Mouse (Mus musculus) lung, adult 18-20 months (tissue): ENCODE results near the gene Zfp346.
"Not testable (repeated sequence)": the region's sequence is repeated elsewhere in the genome, so short reads cannot be mapped to it uniquely, and the experiment has no call there.

ENCODE experiments used
- DNase-seq, 2 experiments: peaks; one replicate each; pipeline ENCODE4 v3.0.0; 2022; ENCODE audit warnings: mixed read lengths in 2 of 2

Zfp346 gene

DNA sequence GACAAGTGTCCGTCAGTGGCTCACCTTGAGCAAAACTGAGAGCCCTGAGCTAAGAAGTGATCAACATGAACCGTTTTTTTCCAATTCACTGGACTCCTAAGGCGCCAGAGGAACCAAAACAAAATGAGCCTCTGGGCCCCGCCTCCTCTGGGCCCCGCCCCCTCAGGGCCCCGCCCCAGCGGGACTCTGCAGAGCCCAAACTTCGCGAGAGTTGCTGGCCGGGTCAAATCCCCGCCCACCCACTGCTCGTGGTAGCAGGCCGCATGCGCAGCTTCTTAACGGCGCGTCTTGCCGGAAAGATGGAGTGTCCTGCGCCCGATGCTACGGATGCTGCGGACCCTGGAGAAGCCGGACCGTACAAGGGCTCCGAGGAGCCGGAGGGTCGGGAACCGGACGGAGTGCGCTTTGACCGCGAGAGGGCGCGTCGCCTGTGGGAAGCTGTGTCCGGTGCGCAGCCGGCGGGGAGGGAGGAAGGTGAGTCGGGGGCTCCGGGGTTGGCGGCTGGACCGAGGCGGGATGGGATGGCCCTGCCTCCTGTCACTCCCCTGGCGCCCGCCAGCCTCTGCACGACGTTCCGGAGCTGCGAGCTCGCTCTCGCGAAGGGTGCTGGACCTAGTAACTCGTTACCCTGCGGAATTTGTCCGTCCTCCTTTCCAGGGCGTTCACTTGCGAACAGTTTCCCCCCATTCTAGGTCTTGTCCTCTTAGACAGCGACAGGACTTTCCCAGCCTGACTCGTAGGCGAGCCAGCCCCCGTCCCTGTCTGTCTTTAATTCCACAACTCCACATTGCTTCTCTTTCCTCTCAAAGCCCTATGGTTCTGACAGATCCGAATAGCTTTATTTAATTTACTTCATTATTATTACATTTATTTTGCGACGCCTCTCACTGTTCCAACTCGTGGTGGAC is at the start of gene Zfp346:
Gene Zfp346 (plus strand): TSS at position 267 of the 908 bp plus-strand sequence.
- DNase-seq: peak; percentile 96 to 98

DNA sequence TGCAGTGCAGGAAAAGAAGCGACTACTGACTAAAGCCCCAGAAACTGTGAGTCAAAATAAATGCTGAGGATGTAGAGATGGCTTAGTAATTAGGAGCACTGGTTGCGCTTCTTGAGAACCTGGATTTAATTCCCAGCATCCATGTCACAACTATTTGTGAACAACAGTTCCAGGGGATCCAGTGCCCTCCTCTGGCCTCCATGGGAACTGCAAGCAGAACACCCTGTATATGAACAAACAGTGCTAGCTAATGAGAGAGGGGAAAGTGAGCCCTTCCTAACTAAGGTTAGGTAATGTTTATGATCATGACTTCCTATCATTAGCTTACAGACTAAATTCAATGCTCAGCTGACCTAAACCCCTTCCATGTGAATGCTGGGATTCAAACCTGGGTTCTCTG is 47.1 kb upstream of the Zfp346 start:
- peak; percentile 7 to 9 for DNase-seq

DNA sequence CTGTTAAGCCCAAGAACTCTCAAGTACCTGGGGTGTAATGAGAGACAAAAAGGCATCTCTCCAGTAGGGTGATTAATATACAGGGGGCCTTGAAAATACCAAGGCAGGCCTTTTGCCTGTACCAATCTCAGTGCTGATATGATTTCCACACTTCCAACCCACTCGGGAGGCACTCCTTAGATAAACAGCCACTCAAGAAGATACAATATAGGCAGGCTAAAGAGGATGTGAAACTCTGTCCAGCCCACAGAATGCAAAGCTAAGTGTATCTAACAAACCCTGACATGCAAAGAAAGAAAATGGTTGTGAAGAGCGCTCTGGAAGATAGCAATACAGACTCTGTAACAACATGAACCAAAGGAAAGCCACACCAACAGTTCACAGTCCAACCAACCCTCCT is 41.8 kb upstream of the Zfp346 start:
- DNase-seq: no peak

DNA sequence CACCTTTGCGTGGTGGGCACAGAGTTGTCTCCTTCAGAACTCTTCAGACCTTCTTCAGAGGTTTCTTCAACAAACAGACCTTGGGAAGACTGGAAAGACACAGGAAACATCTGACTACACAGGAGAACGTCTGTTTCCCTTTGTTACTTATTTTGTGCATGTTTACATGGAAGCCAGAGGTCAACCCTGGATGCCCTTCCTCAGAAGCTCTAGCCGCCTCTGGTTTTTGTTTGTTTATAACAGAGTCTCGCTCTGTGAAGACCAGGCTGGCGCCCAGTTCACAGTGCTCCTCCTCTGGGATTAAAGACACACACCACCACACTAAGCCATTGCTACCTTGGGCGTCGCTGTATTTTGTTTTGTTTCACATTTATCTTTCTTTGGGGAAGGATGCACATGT is 35.4 kb upstream of the Zfp346 start:
- peak in 1 of 2 experiments; percentile 14 for DNase-seq

DNA sequence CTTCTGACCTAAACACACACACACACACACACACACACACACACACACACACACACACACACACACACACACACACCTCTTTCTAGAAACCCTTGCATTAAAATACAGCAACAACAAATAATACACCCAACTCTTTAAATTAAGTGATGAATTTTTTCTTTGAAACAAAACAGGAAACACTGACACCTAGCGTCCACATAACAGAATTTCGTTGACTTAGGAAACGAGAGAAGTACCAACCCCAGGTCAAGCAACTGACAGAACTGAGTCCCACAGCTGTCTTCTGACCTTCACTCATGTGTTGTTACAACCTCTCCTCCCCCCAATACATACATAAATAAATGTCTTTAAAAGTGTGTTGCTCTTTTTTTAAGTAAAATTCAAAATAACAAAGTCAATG is 33.8 kb upstream of the Zfp346 start:
- DNase-seq: no peak

DNA sequence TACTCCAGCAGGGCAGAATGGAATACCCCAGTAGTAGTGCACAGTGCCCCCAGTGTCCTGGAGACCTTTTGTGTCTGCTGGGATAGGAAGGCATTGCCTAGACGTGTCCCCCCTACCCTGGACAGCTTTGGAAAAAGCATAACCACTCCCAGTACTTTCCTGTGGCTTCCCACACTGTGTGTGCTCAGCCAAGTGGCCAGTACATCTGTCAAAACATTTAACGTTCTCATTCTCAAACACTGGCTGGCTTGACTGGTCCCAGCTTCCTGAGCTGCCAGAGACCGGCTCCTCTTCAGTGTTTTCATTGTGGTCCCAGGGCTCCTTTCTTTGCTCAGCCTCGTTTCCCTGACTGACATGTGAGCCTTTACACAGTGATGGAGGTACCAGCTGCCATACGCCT is 29.5 kb upstream of the Zfp346 start:
- DNase-seq: no peak

DNA sequence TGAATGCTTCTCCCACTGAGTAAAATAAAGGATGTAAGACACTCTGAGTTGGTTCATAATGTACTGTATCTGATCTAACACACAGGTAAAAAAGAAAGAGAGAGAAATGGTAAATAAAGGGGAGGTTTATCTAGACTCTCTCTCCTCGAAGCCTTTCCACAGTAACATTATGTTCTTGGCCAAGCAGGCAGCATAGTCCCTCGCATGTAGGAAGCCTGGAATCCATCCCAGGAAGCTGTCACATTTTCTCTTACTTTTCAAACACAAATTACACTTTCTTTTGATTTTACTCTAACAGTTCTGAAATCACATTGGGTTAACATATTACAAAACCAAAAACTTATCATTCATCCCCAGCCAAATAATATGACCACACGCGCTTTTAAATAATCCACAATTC is 12.5 kb upstream of the Zfp346 start:
- DNase-seq: no peak

DNA sequence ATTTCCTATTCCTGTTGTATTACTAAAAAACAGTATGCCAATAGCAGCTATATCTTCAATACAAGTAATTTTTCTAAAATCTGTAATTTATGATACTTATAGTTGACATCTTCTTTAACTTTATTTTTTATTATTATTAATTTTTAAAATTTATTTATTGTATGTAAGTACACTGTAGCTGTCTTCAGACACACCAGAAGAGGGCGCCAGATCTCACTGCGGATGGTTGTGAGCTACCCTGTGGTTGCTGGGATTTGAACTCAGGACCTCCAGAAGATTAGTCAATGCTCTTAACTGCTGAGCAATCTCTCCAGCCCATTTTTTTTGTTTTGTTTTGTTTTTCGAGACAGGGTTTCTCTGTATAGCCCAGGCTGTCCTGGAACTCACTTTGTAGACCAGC is 7.3 kb upstream of the Zfp346 start:
- not testable (repeated sequence) for DNase-seq

DNA sequence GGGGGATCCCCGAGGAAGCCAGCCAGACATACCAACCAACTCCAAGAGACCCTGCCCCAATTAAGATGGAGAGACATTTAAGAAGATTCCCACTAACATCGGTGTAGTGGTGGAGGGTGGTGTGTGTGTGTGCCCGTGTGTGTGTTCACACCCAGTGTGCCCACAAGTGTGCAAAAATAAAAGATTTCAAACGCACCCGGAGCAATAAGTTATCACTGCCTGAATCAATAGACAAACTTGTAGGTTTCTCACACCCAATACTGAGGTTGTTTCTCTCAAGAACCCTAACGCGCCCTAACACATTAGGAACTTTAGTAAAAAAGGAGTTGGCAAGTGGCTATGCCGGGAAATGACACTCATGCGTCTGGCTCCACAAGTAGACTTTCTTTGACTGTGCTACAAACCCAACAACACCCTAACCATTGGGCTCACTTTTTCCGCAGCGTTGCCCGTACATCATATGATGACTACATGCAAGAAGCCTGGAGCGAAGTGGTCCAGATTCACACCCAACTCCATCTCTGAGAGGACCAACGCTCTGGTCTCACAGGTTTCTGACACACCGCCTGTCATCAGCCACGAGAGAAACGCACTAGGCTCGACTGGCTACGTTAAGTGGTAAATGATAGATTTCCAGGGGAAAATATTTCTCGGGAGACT is 5.9 kb upstream of the Zfp346 start:
- DNase-seq: peak; percentile 21 to 35

DNA sequence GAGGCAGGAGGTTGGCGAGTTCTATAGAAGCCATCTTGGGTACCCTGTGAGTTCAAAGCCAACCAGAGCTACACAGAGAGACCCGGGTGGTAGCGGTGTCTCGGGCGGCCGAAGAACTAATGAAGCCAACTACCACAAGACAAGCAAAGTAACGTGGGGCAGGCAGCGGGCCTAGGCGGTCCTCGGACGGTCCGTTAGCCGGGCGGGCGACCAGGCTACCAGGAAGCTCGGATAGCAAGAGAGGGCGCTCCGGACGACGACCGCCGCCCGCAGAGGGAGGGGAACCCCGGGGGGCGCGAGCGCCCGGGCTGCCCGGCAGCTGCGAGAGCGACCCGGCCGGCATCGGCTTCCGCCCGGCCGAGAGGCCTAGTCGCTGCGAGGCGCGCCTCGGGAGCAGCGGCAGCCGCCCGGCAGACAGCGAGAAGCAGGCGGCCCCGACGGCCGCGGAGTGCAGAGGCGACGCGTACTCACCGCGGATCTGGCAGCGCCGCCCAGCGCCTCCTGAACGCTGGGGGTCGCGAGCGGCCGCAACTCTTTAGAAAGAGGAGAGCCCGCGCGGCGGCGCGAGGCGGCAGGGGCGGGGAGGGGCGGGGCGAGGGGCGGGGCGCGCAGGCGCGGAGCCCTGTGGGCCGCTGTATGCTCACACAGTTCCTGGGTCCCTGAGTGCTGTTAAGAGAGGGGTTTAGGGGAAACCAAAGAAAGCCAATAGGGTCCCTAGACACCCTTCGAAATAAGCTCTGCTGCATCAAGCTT is 5.2 kb upstream of the Zfp346 start, which contains the start of gene Uimc1:
Gene Uimc1 (minus strand): TSS at position 575 of the 753 bp plus-strand sequence.
- peak; percentile 81 to 83 for DNase-seq

DNA sequence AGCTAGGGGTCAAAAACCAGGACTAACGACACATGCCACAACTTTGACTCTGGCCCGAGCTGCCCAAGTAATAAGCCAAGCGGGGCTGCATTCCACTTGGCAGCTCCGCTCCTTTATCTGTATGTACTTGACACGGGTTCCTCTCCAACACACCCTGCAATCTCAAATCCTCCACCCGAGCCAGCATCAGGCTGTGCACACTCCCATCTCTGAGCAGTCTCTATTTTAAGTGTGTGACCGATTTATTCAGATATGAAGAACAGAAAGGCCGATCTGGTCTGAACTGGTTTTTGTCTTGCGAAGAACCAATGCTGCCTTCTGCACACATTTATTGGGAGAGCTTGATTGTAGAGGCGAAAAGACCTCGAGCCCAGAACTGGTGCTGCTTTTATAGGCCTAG is 3.5 kb upstream of the Zfp346 start:
- DNase-seq: no peak

DNA sequence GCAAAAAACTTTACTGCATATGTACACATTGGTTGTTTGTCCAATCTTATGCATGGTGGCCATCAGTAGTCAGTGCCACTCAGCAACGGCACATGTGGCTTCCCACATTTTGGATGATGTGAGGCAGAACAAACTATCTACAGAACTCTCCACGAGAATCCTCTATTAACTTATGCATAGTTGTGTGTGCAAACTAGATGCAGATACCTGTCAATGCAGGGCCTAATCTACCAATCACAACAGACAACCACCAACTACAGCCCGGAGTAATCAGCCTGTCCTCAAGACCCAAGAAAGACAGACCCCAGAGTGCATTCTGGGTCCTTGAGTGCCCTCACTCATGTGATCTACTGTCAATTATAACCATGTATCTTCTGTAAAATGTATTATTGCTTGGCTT is 2.7 kb upstream of the Zfp346 start:
- no peak for DNase-seq

DNA sequence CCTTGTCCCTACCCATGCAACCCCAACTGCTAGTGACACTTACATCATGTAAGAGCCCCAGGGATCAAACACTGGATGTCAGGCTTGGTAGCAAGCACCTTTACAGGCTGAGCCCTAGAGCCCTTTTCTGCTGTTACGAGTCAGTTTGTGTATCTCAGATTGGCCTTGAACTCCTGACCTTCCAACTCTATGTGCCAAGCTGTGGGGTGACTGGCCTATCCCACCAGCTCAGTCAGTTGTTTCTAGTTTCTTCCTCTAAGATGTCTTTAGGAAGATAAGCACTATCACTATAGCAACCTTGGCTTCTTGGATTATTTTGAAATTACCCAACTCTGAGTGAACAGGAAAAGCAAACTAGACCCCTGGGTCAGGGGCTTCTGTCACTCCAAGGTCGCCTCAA is 1.8 kb upstream of the Zfp346 start:
- DNase-seq: no peak

DNA sequence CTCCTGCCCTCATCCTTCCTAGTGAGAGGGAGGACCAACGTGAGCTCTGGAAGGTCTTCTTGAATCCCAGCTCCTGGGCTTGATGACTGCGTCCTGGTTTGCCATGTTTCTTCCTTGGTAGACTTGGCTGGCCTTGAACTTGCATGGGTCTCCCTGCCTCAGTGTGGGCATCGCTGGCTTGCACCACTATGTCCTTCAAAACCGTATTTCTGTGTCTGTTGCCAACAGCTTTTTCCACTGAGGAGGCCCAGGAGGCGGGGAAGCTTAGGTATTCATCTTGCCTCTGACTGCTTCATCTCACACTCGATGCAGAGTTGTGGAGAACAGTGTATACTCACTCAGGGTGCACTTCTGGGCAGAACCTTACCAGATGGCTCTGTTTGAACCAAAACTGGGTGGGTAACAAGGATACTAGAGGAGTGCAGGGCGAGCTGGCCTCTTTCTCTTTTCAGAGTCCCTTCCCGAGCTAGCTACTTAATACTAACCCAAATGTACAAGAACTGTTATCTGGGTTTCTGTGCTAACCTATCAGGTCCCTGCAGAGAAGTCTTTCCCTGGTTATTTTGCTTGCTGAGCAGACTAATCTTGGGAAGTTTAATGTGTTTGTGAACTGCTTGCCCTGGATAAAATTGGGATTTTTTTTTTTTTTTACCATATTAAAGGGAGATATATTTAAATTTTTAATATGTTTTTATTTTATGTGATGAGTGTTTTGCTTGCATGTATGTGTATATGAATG is 1.0 kb downstream of the Zfp346 start:
- no peak for DNase-seq

DNA sequence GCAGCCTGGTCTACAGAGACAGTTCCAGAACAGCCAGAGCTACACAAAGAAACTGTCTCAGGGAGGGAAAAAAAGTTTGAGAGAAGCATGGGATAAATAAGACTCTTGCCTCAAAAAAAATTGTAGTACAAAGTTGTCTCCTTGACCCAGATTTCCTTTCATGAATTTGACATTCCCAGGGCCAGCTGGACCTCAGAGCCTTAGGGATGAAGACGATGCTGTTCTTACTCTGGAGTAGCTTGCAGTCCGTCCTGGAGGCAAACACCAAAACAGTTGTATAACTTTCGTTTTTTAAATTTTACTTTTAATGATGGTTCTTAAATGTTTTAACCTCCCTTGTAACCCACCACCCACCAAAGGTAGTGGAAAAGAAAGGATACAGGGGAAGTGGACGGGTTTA is 2.0 kb downstream of the Zfp346 start:
- DNase-seq: no peak

DNA sequence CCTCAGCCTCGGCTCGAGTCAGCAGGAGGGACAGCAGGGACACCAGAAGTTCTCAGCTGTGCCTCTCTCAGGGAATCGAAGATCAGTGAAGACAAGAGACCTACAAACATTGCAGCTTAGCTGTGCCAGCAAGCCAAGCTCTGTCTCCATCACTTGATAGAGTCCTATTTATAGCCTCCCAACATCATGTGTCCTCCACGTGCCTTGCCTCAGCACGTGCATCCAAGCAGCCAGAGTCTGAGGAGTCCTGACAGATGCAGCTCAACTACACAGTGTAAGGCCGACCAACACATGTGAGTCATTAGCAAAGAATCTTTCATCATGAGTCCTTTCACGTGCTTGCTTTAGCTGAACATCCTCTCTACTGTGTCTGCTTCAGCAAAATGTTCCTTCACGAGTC is 2.6 kb downstream of the Zfp346 start:
- peak; percentile 29 to 33 for DNase-seq

DNA sequence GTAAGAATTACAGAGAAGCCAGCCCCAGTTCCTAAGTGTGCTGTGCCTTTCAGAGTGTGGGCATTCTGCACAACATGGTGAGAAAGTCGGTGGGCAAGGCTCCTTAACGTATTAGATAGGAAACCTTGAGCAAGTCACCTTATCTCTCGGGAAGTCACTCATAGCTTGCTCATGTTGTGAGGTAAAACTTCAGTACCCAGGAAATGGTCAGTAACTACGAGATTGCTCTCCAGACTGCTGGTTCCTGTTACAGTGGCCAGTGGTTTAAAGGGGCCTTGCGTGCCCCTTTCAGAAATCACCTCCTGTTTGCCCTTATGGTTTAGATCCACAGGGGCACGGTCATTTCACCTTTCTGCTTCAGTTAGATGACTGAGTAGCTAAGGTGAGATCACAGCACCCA is 9.3 kb downstream of the Zfp346 start:
- DNase-seq: no peak

DNA sequence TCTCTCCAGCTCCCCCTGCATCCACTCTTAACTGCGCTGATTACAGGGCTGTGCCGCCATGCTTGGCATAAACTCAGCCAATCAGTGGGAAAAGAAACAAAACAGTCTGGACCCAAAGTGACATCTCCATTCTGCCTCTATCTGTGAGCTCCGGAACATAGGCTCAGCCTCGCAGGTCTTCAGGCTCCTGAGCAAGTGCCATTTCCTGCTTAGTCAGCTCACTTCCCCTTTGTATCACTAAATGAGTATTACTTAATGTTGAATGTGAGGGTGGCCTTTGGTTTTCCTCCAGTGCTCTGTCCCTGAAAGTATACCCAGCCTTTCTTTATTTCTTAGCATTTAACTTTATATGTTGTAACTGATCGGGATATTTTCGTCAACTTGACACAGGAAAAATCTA is 19.8 kb downstream of the Zfp346 start:
- DNase-seq: no peak

DNA sequence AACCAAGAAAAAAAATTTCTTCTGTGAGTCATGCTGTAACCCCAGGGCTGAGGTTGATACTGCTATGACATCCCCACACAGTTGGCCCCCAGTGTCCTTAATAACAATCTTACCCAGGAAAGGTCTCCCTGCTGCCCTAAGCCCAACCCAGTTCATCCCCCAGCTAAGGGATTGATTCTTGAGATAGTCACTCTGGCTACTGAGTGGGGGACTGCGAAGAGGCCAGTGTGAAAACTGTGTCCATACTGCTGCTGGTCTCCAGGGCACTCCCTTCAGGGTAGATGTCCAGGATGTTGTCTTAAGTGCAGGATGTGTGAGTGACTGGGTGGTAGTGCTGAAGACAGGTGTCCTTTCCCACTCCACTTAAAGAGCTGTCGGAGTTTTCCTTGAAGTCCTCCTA is 28.3 kb downstream of the Zfp346 start, which contains the start of gene Gm17617:
Gene Gm17617 (minus strand): TSS at position 101 of the 400 bp plus-strand sequence.
- no peak for DNase-seq

DNA sequence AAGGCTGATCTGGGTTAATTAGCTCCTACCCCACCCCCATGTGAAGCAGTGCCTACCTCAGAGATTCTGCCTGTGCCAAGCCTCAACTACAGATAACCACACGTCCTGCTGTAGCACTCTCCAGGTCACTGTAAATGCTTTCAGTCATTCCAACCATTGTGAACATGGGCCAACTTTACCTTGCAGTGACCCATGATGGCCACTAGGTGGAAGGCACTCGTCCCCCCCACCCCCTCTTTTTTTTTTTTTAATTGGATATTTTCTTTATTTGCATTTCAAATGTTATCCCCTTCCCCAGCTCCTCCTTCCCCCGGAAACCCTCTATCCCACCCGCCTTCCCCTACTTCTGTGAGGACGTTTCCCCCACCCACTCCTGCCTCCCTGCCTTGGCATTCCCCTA is 30.3 kb downstream of the Zfp346 start:
- DNase-seq: no peak

DNA sequence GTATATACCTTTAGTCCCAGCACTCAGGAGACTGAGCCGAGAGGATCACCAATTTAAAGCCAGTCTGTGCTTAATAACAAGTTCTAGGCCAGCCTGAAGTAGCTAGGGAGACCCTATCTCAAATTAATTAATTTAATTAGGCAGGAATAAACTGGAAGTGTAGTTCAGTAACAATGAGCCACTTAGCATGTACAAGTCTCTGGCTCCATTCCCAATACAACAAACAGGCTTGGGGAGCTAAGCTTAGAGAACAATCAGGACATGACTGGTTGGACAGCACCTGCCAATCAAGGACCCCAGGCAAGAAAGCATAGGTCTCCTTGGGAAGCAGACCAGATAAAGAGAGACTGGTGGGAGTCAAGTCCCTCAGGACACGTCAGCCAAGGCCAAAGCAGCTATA is 35.2 kb downstream of the Zfp346 start:
- no peak for DNase-seq

DNA sequence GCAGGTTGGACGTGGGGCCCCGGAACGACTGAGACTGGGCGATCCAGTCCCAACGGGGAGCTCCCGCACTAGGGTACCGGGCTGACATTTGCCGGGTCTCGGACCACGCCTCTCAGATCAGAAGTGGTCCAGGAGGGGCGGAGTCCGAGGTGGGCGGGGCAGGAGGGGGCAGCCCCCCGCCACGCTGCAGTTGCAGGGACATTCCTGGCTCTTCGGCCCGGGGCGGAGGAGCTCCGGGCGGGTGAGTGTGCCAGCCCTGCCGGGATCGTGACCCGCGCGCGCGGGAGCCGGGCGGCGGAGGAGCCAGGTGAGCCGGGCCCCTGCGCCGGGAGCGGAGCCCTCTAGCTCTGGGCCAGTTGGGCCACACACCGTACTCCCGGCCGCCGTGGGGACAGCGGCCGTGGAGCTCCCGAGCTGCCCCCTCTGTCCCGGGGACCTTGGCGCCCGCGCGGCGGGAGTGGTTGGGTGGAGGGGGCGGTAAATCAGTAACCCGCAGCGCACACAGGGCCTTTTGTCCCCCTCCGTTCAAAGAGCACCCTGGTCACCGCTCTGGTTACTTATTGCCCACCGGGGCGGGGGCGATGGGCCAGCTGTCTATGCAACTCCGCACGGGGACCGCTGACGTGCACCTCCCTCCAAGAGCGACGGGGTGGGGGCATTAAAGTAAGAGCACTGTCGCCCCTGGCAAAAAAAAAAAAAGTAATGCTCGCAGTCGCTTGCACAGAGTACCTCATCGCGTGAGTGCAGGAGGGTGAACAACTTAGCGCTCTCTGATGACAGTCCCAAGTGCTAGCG is 47.7 kb downstream of the Zfp346 start, which contains the start of gene Fgfr4:
Gene Fgfr4 (plus strand): TSS at position 20 of the 795 bp plus-strand sequence.
- DNase-seq: peak; percentile 37 to 63
